ENCODE assay signal across 23 mouse cellular contexts in the genomic region with DNA sequence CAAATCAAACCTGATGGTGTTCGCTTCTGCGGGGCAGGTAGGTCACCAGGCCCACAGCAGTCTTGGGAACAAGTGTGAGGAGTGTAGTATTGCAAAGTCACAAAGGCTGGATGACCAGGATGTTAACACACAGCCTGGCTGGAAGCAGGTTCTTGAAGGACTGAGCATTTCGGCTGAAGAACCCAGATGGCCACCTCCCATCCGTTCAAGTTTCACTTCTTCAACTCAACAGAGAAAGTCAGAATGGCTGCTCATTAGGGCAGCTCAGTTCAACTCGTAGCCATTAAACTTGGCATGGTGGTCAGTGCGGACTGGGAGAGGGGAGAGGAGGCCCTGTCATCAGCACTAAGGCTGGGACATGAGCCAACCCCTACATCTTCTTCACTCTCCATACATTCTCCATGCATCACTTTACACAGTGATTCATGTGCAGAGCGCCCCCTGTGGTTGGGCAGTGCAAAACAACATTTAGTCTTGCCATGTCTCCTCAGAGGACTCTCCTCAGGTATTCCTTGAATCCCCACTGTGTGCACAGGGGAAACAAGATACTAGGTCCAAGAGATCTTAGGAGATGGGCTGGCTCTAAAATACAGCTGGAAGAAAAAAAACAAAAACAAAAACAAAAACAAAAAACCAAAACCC. TPM values are rescaled to one million over a fixed set of nuclear protein-coding genes. Genes with fewer than 3 reads are reported as not detected.
DNase-seq lines count a peak whose midpoint lies in the region; ATAC-seq and TF ChIP-seq lines count a peak whose summit lies in the region.
"Had no signal": no experiment of that assay in that cellular context is flagged by ENCODE, and none has a peak within 500 bp of the region (broad histone marks: within the 10 kb centered on the region; RNA-seq: fewer than 3 reads in every experiment).

No protein-coding gene starts in this region.

- no peak overlapping the region for H3K27ac ChIP-seq in layer of hippocampus, adult 2 months
- H3K27ac ChIP-seq in CH12.LX (ENCODE audit: insufficient read depth, low read depth) (no peak overlapping the region), MEL (ENCODE audit: control insufficient read depth, low read depth, low read length) (no peak overlapping the region)
- H3K27ac ChIP-seq: forebrain, embryonic 10.5 days; left cerebral cortex, adult 2 months; limb, embryonic 10.5 days; lung, embryonic 15.5 days; midbrain, embryonic 15.5 days had no signal

- TF ChIP-seq RAD21 in CH12.LX (IDR thresholded peaks at IDR 0.05; ENCODE audit: low read depth, low read length), result no peak
- no peak for TF ChIP-seq RAD21 in MEL (IDR thresholded peaks at IDR 0.05; ENCODE audit: low read depth, low read length)

- no peak overlapping the region for H3K4me3 ChIP-seq in layer of hippocampus, adult 2 months
- H3K4me3 ChIP-seq in CH12.LX (replicated peaks in 1 of 3; ENCODE audit: low read depth in 2 of 3, low read length in 2 of 3, poor library complexity in 1 of 3) (no peak overlapping the region), MEL (ENCODE audit: control insufficient read depth in 1 of 2, insufficient read depth in 1 of 2, low read depth in 2 of 2, low read length in 2 of 2) (no peak overlapping the region)
- H3K4me3 ChIP-seq: forebrain, embryonic 10.5 days; left cerebral cortex, adult 2 months; limb, embryonic 10.5 days; lung, embryonic 15.5 days; midbrain, embryonic 15.5 days had no signal

- H3K4me1 ChIP-seq in CH12.LX (ENCODE audit: control insufficient read depth in 1 of 2, insufficient read depth in 2 of 2) (peaks cover 6 to 51% of the 10 kb centered on the region in 2 experiments), MEL (ENCODE audit: control insufficient read depth in 1 of 2, insufficient read depth in 2 of 2, low read length in 2 of 2) (peaks cover 12 to 37% of the 10 kb centered on the region in 2 experiments)
- H3K4me1 ChIP-seq: limb, embryonic 10.5 days; midbrain, embryonic 15.5 days had no signal

- no peak overlapping the region for H3K4me2 ChIP-seq in CH12.LX (ENCODE audit: insufficient read depth, low read depth, poor library complexity, severe bottlenecking)
- H3K4me2 ChIP-seq: liver, embryonic 11.5 days; lung, embryonic 15.5 days; midbrain, embryonic 15.5 days had no signal

- H3K27me3 ChIP-seq in CH12.LX (replicated peaks) (no peaks in the 10 kb centered on the region), MEL (ENCODE audit: control insufficient read depth in 1 of 2, insufficient read depth in 2 of 2, low read length in 2 of 2) (no peaks in the 10 kb centered on the region)
- H3K27me3 ChIP-seq: lung, embryonic 15.5 days; midbrain, embryonic 15.5 days had no signal

- TF ChIP-seq EP300 in CH12.LX (IDR thresholded peaks at IDR 0.05; ENCODE audit: low read length), result no peak
- TF ChIP-seq EP300 in MEL (IDR thresholded peaks at IDR 0.05; ENCODE audit: low read depth in 1 of 2, low read length in 2 of 2), result no peak

- dilution Hi-C loops in CH12.LX (cut with MboI; ENCODE audit: extremely low pct_ligation_motif_present, extremely low pct_unique_long_range_greater_than_20kb, low sequenced_read_pairs), result no loop called here

- peaks cover 0 to 8% of the 10 kb centered on the region in 2 experiments for H3K36me3 ChIP-seq in CH12.LX (replicated peaks in 1 of 2; ENCODE audit: control insufficient read depth in 1 of 2, insufficient read depth in 1 of 2, low read length in 1 of 2)
- peaks cover 12 to 34% of the 10 kb centered on the region in 2 experiments for H3K36me3 ChIP-seq in MEL (ENCODE audit: control insufficient read depth in 1 of 2, insufficient read depth in 2 of 2, low read length in 2 of 2)
- H3K36me3 ChIP-seq: forebrain, embryonic 10.5 days; limb, embryonic 10.5 days; lung, embryonic 15.5 days; midbrain, embryonic 15.5 days had no signal

- in situ Hi-C loops in CH12.LX (cut with MboI; ENCODE audit: low pct_ligation_motif_present, low pct_unique_long_range_greater_than_20kb, low sequenced_read_pairs), result no loop called here

- H3K9ac ChIP-seq in CH12.LX (ENCODE audit: insufficient read depth, low read depth) (no peak overlapping the region), MEL (ENCODE audit: control insufficient read depth, low read depth, low read length, poor library complexity, severe bottlenecking) (no peak overlapping the region)
- H3K9ac ChIP-seq: lung, embryonic 15.5 days; midbrain, embryonic 15.5 days had no signal

- ATAC-seq in megakaryocyte, adult 5-6 weeks (ENCODE audit: poor library complexity, severe bottlenecking), result peak; percentile 52
- ATAC-seq: activated CD4-positive, CD25-positive, alpha-beta regulatory T cell, adult 4 months; hindbrain, embryonic 16.5 days; midbrain, embryonic 15.5 days had no signal

- TF ChIP-seq POLR2A in CH12.LX (IDR thresholded peaks at IDR 0.05; ENCODE audit: low read depth, low read length) (no peak), MEL (IDR thresholded peaks at IDR 0.05; ENCODE audit: control insufficient read depth in 1 of 2, insufficient read depth in 1 of 2, low read depth in 1 of 2, low read length in 2 of 2, poor library complexity in 1 of 2) (no peak)

- peaks cover 4% of the 10 kb centered on the region for H3K9me3 ChIP-seq in CH12.LX (replicated peaks; ENCODE audit: low read length)
- H3K9me3 ChIP-seq in MEL (replicated peaks; ENCODE audit: insufficient read depth, low read length), result no peaks in the 10 kb centered on the region
- H3K9me3 ChIP-seq: forebrain, embryonic 10.5 days; limb, embryonic 10.5 days; lung, embryonic 15.5 days; midbrain, embryonic 15.5 days had no signal

- DNase-seq in layer of hippocampus, adult 2 months (ENCODE audit: low spot score in 2 of 2), result no peak
- no peak for DNase-seq in layer of hippocampus, adult 9-10 months (ENCODE audit: low spot score)
- DNase-seq in CH12.LX (ENCODE audit: extremely low read depth) (no peak), MEL (ENCODE audit: low read depth, low spot score) (no peak)
- no peak for DNase-seq in kidney, postnatal 10 days
- no peak for DNase-seq in cerebellum, postnatal 14 days
- DNase-seq: adrenal gland, postnatal 10 days; cerebellum, adult 11 months; heart, adult 18-20 months; heart, postnatal 36 days; kidney, adult 2 months; kidney, postnatal 25 days; layer of hippocampus, adult 9-11 months; right cerebral cortex, postnatal 25 days had no signal

- H3K79me2 ChIP-seq in CH12.LX (replicated peaks; ENCODE audit: control insufficient read depth, extremely low read depth, insufficient read depth, poor library complexity, severe bottlenecking), result no peaks in the 10 kb centered on the region
- peaks cover 43% of the 10 kb centered on the region for H3K79me2 ChIP-seq in MEL (ENCODE audit: control insufficient read depth, insufficient read depth, low read length, poor library complexity)

- peak; percentile 40 for TF ChIP-seq CTCF in layer of hippocampus, adult 2 months (conservative IDR thresholded peaks at IDR 0.05)
- TF ChIP-seq CTCF in CH12.LX (conservative IDR thresholded peaks at IDR 0.05 in 1 of 2, IDR thresholded peaks at IDR 0.05 in 1 of 2; ENCODE audit: low read depth in 2 of 2, low read length in 2 of 2), result peak; percentile 10 to 35; a peak in 2 of 4 replicates
- TF ChIP-seq CTCF in MEL (IDR thresholded peaks at IDR 0.05 in 2 of 3, conservative IDR thresholded peaks at IDR 0.05 in 1 of 3; ENCODE audit: control insufficient read depth in 1 of 3, insufficient read depth in 1 of 3, low read depth in 2 of 3, low read length in 3 of 3, poor library complexity in 1 of 3, severe bottlenecking in 1 of 3), result peak; percentile 29 to 42 (median 40); a peak in 5 of 6 replicates

TF ChIP-seq in CH12.LX, 34 proteins besides CTCF, POLR2A, EP300 and RAD21:
- TF ChIP-seq IRF4 (IDR thresholded peaks at IDR 0.05; ENCODE audit: low read depth, low read length), result no peak
- TF ChIP-seq TCF12 (IDR thresholded peaks at IDR 0.05; ENCODE audit: low read depth, low read length), result no peak
- TF ChIP-seq ZMIZ1 (IDR thresholded peaks at IDR 0.05; ENCODE audit: low read depth, low read length), result no peak
- TF ChIP-seq TBP (conservative IDR thresholded peaks at IDR 0.05; ENCODE audit: low read depth, low read length), result no peak
- TF ChIP-seq NRF1 (IDR thresholded peaks at IDR 0.05; ENCODE audit: low read depth, low read length), result no peak
- no peak for TF ChIP-seq BHLHE40 (IDR thresholded peaks at IDR 0.05; ENCODE audit: low read depth, low read length)
- TF ChIP-seq ELF1 (IDR thresholded peaks at IDR 0.05; ENCODE audit: low read depth, low read length), result no peak
- no peak for TF ChIP-seq SMC3 (IDR thresholded peaks at IDR 0.05; ENCODE audit: low read depth, low read length)
- no peak for TF ChIP-seq MEF2A (IDR thresholded peaks at IDR 0.05; ENCODE audit: borderline replicate concordance, low read depth, low read length)

TF ChIP-seq in MEL, 35 proteins besides CTCF, POLR2A, EP300 and RAD21:
- no peak for TF ChIP-seq ELF1 (IDR thresholded peaks at IDR 0.05; ENCODE audit: low read depth, low read length)
- no peak for TF ChIP-seq MEF2A (IDR thresholded peaks at IDR 0.05; ENCODE audit: extremely low read depth, insufficient replicate concordance, low read depth, low read length, poor library complexity, severe bottlenecking)
- TF ChIP-seq ZNF384 (IDR thresholded peaks at IDR 0.05; ENCODE audit: low read depth, low read length), result no peak
- no peak for TF ChIP-seq E2F4 (IDR thresholded peaks at IDR 0.05; ENCODE audit: borderline replicate concordance, low read depth, low read length)
- no peak for TF ChIP-seq ZKSCAN1 (IDR thresholded peaks at IDR 0.05; ENCODE audit: low read depth, low read length)
- no peak for TF ChIP-seq MAZ (IDR thresholded peaks at IDR 0.05; ENCODE audit: low read depth, low read length)
- no peak for TF ChIP-seq MYB (IDR thresholded peaks at IDR 0.05; ENCODE audit: low read depth, low read length)
- no peak for TF ChIP-seq BHLHE40 (IDR thresholded peaks at IDR 0.05; ENCODE audit: borderline replicate concordance, low read depth, low read length)
- no peak for TF ChIP-seq TBP (IDR thresholded peaks at IDR 0.05; ENCODE audit: low read depth, low read length)
- TF ChIP-seq SMC3 (IDR thresholded peaks at IDR 0.05; ENCODE audit: low read depth, low read length), result no peak
- no peak for TF ChIP-seq SIN3A (IDR thresholded peaks at IDR 0.05; ENCODE audit: low read length)
- TF ChIP-seq GATA1 (IDR thresholded peaks at IDR 0.05; ENCODE audit: low read depth, low read length), result no peak
- TF ChIP-seq MXI1 (IDR thresholded peaks at IDR 0.05; ENCODE audit: low read depth, low read length), result no peak
- no peak for TF ChIP-seq POLR2AphosphoS2 (IDR thresholded peaks at IDR 0.05; ENCODE audit: low read length)

RNA-seq across cellular contexts. Expression of gene Steap3, which starts 19.9 kb away (rescaled TPM):
- 1 to 10 TPM; 6.2 to 6.8 TPM for total RNA-seq in layer of hippocampus, adult 2 months (2021)
- 1.6 and 2.9 TPM in 2 replicates for total RNA-seq in CH12.LX (2012; rRNA removed)
- 0.95 and 1.2 TPM in 2 replicates for total RNA-seq in CH12.LX (2014; rRNA removed)
- 7.3 and 8.0 TPM in 2 replicates for polyA plus RNA-seq in CH12.LX (2012; ENCODE audit: insufficient read length, low read depth)
- 83.2 and 101 TPM in 2 replicates for total RNA-seq in MEL (2012; rRNA removed)
- polyA plus RNA-seq in MEL (2012; ENCODE audit: insufficient read depth in 1 of 2, insufficient read length in 2 of 2, low read depth in 1 of 2, low replicate concordance in 2 of 2, missing spikeins in 1 of 2), result 10 to 100 TPM; 50.2 to 98.2 TPM
- total RNA-seq in megakaryocyte, adult 5-6 weeks (2015), result 16.8 and 17.5 TPM in 2 replicates
- total RNA-seq in megakaryocyte, adult 5-6 weeks (2017), result 4.8 and 6.9 TPM in 2 replicates
- polyA plus RNA-seq: activated CD4-positive, CD25-positive, alpha-beta regulatory T cell, adult 4 months had no signal
